Mouse (Mus musculus) heart, postnatal 0 days (tissue): ENCODE measurements at regions not wholly inside any gene's neighbourhood (a gene's known extent, or its start where the extent isn't known, plus 50 kb on each side); places are given as distances from the start of the nearest gene placed in this dataset.

ENCODE experiments used
- CTCF ChIP-seq: IDR thresholded peaks from 2 replicates; pipeline ENCODE4 v1.5.1; 2016; ENCODE audit warnings: antibody characterized with exemption, control low read depth, low read depth
- EP300 ChIP-seq: IDR thresholded peaks from 2 replicates; pipeline ENCODE4 v1.6.1; 2016; ENCODE audit warnings: antibody characterized with exemption, low read depth

DNA sequence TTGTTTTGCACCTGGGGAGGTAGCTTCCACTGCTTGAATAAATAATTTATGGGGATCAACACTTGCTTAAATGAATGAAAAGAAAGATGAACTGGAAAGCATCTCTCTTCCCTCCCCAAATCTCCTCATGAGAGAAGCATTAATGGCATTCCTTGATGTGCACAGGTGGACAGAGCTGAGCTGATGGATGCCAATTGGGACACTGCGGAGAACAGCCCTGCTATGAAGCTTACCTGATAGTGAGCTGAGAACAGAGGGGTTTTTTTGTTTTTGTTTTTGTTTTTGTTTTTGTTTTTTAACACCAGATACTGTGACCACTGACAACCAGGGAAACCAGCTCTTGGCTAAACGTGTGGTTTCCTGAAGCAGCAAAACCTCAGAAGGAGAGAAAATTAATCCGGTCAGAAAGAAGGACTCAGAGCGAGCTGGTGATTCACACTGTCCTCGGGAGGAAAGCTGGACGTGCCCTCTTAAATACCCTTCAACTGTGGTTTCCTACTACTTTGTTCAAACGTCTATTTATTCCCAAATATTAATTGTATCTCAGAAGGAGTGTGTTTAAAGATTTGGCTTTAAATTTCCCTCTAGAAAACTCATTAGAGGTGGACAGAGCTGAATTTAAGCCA, 128.0 kb upstream of the Zfand5 start:
- TF ChIP-seq EP300 (no peak), CTCF (no peak)
